Mouse (Mus musculus): ENCODE measurements at regions not wholly inside any gene's neighbourhood (a gene's known extent, or its start where the extent isn't known, plus 50 kb on each side); places are given as distances from the start of the nearest gene placed in this dataset.

GRCm38 (mm10) chr8:8810928-8811327 lies 120.6 kb upstream of the Arglu1 start:
- no peak for TF ChIP-seq CTCF (IDR thresholded peaks at IDR 0.05; ENCODE audit: low read depth)
- no peak for TF ChIP-seq EP300 (IDR thresholded peaks at IDR 0.05; ENCODE audit: low read depth)
